Mouse (Mus musculus) CH12.LX (cell line): ENCODE measurements at regions not wholly inside any gene's neighbourhood (a gene's known extent, or its start where the extent isn't known, plus 50 kb on each side); places are given as distances from the start of the nearest gene placed in this dataset.

Experiments
- CTCF ChIP-seq, 2 experiments: IDR thresholded peaks in 1 of 2; conservative IDR thresholded peaks in 1 of 2; 2 replicates each; pipeline ENCODE4 v1.5.1; 2011 to 2012; ENCODE audit warnings: low read depth in 2 of 2, low read length in 2 of 2, improper control_type of control experiment in 1 of 2, inconsistent platforms in 1 of 2, mild to moderate bottlenecking in 1 of 2, moderate library complexity in 1 of 2
- EP300 ChIP-seq: IDR thresholded peaks from 2 replicates; pipeline ENCODE4 v1.6.1; 2011; ENCODE audit warnings: low read length, improper control_type of control experiment
- JUND ChIP-seq: conservative IDR thresholded peaks from 2 replicates; pipeline ENCODE4 v1.6.1; 2011; ENCODE audit warnings: low read depth, low read length, improper control_type of control experiment
- MAX ChIP-seq: IDR thresholded peaks from 2 replicates; pipeline ENCODE4 v1.6.1; 2011; ENCODE audit warnings: low read length, improper control_type of control experiment
- MAZ ChIP-seq: IDR thresholded peaks from 2 replicates; pipeline ENCODE4 v1.6.1; 2012; ENCODE audit warnings: low read depth, mild to moderate bottlenecking, inconsistent platforms, low read length, improper control_type of control experiment, moderate library complexity
- MYC ChIP-seq: IDR thresholded peaks from 2 replicates; pipeline ENCODE4 v1.6.1; 2011; ENCODE audit warnings: low read depth, mild to moderate bottlenecking, improper control_type of control experiment, low read length
- POLR2A ChIP-seq: IDR thresholded peaks from 2 replicates; pipeline ENCODE4 v1.6.1; 2011; ENCODE audit warnings: low read depth, mild to moderate bottlenecking, improper control_type of control experiment, low read length
- SIN3A ChIP-seq: IDR thresholded peaks from 2 replicates; pipeline ENCODE4 v1.6.1; 2012; ENCODE audit warnings: low read length, improper control_type of control experiment, inconsistent platforms
- SMC3 ChIP-seq: IDR thresholded peaks from 2 replicates; pipeline ENCODE4 v1.6.1; 2011; ENCODE audit warnings: low read depth, low read length, improper control_type of control experiment
- TCF12 ChIP-seq: IDR thresholded peaks from 2 replicates; pipeline ENCODE4 v1.6.1; 2014; ENCODE audit warnings: low read depth, mild to moderate bottlenecking, inconsistent platforms, low read length, improper control_type of control experiment
- ZNF384 ChIP-seq: IDR thresholded peaks from 2 replicates; pipeline ENCODE4 v1.6.1; 2012; ENCODE audit warnings: low read depth, low read length, improper control_type of control experiment, inconsistent platforms

DNA sequence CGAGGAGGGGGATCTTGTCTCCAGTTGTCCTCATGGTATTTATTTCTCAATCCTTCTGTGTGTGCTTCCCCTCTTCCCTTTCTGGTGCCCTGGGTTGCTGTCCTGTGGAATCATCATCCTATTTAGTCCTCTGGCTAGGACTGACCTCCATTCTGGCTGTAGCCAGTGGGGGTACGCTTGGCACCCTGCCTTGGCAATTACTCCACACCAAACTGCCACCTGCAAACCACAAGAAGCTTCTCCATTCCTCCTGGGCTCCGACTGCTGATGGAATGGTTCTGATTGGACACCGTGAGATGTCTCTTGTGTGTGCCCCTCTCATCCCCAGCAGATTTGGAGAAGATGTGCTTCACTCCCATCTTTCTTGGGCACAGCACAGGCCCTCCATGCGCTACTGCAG, 322.5 kb downstream of the Abcc12 start:
- no peak for TF ChIP-seq POLR2A
- TF ChIP-seq JUND = no peak
- TF ChIP-seq SIN3A = no peak
- TF ChIP-seq CTCF (conservative IDR thresholded peaks at IDR 0.05 in 1 of 2, IDR thresholded peaks at IDR 0.05 in 1 of 2; ENCODE audit: low read depth in 2 of 2, low read length in 2 of 2) = no peak
- TF ChIP-seq MAZ = no peak
- no peak for TF ChIP-seq SMC3
- no peak for TF ChIP-seq MYC
- no peak for TF ChIP-seq EP300
- no peak for TF ChIP-seq ZNF384
- TF ChIP-seq MAX = no peak
- TF ChIP-seq TCF12 = no peak
